Mouse (Mus musculus) adrenal gland, postnatal 4 days (tissue): ENCODE measurements at regions not wholly inside any gene's neighbourhood (a gene's known extent, or its start where the extent isn't known, plus 50 kb on each side); places are given as distances from the start of the nearest gene placed in this dataset.

Experiments
- DNase-seq, 2 experiments: peaks; one replicate each; pipeline ENCODE4 v3.0.0; 2021 to 2022; ENCODE audit warnings: low spot score in 2 of 2, mixed read lengths in 2 of 2

DNA sequence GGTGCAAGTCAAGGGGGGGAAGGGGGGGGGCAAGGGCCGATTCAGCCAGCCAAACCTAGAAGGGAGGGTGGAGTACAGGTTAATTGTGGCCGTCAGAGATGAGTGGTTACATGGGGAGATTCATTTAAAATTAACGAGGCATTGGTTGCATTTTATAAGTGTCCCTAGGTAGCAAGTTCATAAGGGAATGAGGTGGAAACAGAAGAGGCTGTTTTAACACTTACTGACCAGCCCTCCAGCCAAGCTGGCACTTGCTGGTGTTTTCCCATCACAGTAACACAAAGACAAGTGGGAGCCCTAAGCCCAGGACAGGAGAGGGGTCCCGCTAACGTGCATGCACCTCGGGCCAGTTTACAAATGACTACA lies 309.1 kb upstream of the Jarid2 start:
- no peak for DNase-seq

DNA sequence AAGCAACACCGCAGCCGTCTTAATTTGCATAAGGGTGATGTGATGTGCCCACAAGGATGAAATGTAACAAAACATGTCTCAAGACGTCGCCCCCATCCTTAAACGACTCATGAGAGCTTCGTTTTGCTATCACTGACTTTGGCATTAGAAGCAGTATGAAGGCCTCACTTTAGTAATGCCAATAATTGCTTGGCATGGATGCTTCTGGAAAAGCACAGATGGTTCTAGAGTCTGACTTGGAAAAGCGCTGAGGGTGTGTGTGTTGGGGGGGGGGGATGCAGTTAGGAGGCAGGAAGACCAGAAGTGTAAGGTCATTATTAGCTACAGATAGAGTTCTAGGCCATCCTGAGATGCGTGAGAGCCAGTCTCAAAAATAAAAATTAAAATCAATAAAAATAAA lies 308.3 kb upstream of the Jarid2 start:
- no peak for DNase-seq

DNA sequence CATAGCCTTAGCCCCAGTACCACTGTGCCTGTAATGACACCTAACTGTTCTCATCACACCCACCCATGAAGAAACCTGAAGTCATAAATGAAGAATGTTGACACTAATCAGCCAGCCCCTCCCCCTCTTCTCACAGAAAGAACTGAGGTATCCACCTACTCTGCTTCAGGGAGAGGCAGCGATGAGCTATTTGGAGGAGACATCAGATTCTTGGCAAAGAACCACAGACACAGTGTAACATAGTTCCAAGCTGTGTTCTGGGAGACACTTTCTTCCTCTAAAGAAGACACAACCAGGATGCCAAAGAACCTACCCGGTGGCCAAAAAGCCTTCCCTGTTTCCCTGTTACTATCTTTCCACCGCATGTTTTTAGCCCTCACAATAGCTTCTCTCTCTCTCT lies 307.8 kb upstream of the Jarid2 start:
- DNase-seq = no peak

DNA sequence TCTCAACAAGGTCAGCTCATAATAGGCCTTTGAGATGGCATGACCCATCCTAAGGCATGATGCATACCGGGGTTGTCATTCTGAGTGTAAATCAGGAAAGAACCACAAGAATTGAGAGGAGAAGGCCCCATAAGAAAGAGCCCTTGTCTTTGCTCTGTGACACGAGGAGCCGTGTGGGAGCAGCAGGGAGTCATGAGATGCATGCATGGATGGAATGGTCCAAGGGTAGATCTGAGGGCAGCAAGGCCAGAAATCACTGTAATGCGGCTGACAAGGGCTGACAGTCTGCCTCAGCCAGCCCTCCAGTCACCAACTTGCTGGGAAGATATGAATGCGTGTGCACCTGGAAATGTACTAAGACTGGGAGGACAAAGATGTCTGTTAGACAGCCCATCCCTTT lies 307.4 kb upstream of the Jarid2 start:
- no peak for DNase-seq

DNA sequence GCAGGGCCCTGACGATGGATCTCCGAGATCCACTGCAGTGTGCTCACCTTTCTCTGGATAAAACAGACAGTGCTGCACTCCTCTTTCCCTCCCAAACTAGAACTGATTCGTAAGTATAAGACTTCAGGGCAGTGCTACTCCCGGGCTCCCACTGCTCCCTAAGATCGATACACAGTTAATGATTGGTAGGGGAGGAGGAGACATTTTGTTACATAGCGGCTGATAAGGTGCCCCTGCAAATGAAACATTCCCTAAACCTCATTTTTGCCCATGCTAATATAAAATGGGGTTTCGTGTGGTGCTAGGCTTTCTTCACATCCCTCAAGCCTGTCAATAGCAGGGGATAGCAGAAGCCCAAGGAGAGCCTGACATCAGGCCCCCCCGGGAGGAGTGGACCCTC lies 298.8 kb upstream of the Jarid2 start:
- DNase-seq = no peak

DNA sequence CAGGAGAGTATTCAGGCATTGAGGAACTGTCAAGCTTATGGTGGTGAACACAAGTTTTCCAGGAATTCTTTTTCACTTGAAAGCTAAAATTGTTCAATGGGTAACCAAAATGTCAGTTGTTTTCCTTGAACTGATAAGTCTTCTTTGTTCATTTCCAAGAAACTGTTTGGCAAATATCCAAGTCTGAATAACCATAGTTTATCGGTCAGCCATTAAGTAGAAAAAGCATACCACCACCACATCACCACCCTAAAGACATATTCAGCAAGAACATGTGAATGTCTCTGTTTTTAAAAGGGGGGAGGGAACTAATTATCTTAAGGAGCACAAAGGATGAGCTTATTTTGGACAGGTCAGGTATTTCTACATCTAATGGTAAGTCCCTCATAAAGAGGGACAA lies 291.6 kb upstream of the Jarid2 start:
- DNase-seq = no peak

DNA sequence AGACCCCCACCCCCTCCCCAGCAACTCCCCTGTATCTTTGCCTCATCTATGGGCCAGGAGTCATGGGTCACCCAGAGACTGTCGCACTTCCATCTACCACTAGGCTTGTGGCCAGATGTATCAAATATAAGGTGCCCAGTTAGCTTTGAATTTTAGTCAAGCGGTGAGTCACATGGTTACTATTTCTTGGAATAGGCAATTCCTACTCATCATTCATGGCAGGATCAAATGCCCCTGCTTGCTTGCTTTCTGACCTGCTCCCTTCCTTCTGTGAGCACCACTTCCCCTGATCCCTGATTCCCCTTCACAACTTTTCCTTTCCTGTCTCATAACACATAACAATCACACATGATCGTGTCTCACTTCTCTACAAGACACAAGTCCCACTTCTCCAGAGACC lies 288.2 kb upstream of the Jarid2 start:
- DNase-seq = no peak

DNA sequence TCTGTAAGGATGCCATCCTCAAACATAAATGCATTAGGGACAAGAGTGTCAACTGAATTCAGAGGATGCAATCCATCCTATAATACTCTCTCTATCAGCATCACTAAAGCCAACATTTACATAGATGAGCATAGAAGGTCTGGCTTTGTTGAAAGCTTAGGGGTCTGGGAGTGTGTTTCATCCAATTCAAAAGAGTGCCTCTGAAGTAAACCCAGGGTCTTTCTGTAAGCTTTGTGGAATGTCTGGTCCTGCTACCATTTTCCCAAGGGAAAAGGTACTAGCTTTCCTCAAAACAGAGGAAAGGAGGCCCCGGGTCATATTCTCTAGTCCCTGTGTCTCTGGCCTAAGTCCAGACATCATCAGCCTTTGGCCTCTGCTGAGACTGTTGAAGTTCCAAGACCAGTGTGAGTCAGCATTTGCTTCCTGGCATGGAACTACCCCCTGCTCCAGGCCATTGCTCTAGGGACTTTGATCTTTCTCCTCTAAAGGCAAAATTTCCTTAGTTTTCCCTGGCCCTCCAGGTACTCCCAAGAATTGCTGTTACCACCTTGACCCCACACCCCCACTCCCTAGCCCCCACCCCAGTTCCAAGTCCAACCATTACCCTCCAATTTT lies 280.0 kb upstream of the Jarid2 start:
- no peak for DNase-seq

DNA sequence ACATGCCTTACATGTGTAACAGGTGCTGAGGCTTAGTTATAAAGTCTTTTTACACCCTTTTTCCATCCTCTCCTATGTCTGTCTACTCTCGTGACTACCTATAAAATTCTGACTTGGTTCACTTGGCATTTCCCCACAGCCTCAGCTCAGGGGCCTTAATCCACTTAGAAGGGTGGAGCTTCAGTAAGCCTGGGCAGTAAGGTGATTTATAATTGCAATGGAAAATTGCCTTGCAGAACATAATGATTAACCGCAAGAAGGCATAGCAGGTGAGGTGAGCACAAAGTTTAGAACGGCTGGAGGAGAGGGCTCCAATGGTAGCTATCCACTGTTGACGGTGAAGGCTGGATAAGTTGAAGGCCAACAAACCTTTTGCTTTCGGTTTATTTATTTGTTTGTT lies 278.1 kb upstream of the Jarid2 start:
- no peak for DNase-seq

DNA sequence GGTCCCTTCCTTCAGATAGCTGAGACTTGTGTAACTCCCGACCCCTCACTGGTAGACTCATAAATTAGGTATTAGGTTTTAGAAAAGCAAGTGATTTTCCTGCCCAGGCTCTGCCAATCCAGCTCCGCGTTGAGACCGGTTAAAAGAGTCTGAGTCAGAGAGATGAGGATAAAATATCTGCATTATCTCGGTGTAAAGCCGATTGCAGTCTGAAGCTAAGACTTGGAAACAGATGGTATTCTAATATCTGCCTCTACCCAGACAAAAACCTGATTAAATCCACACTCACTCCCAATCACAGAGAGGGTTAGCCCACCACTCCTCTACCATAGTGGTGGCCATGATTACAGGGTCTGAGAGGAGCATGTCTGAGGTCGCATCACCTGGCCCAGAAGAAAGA lies 276.1 kb upstream of the Jarid2 start:
- DNase-seq = no peak

DNA sequence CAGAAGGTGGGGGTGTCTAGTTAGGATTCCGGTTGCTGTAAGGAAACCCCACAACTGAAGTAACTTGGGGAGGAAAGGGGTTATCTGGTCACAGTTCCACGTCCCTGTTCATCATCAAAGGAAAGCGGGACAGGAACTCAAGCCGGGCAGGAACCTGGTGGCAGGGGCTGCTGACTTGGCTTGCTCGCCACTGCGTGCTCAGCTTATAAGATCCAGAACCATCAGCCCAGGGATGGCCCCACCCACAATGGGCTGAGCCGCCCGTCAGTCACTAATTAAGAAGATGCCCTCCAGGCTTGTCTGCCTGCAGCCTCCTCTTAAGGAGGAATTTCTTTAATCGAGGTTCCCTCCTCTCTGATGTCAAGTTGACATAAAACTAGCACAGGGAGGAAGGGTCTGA lies 275.1 kb upstream of the Jarid2 start:
- no peak for DNase-seq

DNA sequence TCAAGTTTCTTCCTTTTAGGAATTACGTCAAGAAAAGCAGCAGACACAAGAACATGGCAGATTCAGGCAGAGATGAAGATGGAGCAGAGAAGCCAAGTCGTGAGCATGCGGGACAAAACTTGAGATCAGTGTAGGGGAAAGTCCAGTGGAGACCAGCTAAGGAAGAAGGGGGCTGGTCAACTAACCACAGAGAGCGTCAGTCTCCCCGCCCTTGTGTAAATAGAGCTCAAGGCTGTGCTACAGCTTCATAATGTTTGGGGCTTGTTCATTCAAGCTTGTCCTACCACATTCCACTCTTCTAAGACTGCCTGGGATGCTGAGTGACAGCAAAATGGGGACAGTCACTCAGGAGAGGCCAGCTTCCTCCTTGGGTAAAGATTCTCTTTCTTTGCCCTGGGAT lies 274.1 kb upstream of the Jarid2 start:
- DNase-seq = no peak

DNA sequence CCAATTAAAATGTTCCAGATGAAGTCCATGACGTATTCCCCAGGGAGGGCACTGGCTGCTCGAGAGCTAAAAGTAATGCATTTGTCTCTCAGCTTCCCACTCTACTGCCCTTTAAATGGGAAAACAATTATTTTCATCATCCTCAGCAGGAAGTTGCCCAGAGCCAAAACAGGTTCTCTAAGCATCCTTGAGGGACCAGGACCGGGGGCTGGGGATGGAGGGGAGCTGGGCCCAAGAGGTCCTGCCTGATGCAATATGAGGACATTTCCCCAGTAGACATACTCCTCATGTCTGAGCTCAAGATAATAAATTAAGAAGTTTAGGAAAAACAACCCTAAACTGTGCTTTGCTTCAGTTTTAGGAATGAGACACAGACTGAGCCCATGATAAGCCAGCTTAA lies 270.5 kb upstream of the Jarid2 start:
- DNase-seq = no peak

DNA sequence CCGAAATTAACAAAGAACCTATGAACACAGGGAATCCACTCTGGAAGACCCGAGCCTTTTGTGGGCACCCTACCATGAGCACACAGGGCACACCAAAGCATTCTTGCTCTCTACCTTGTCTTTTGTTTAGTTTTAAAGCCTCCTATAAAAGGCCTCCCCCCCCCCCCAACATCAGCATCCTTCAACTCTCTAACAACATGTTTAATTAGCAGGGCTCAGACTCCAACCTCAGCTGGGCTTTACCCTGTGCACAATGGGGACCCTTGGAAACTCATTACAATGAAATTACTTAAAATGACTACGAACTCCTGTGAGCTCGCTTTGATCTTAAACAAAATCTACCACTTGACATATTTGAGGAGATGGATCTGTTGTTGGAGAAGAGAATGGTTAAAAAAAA lies 270.1 kb upstream of the Jarid2 start:
- no peak for DNase-seq

DNA sequence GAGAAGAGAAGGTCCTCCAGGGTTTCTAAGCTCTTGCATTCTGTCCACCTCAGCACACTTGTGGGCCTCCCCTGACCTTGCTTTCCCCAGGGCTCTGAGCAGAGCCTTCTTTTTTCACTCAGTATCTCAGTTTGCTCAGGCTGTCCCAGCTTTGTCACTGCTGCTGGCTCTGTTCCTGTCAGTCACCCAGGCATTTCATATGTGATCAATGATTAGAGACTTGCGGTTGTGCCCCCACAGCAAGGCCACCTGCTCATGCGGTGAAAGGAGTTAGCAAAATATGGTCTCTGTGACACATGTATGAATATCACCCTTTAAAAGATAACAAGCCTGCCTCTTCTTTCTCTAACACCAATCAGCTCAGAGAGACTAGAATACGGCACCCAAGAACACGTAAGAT lies 265.6 kb upstream of the Jarid2 start:
- DNase-seq = no peak

DNA sequence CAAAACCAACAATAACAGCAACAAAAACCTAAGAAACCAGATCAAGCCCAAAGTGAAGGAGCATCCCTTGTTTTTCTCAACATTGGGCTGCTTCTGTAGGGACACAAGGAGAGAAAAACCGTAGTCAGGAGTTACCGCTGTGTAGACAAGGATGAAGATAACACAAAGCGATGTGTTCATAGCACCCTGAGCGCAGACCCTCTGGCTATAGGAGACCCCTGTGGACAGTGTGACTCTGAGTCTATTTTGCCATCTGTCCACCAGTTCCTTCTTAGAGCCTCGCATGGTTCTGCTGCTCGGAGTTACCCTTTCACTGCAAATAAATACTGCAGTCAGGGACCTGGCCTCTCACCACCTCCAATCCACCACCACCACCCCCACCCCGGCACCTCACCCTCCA lies 263.7 kb upstream of the Jarid2 start:
- DNase-seq = no peak

DNA sequence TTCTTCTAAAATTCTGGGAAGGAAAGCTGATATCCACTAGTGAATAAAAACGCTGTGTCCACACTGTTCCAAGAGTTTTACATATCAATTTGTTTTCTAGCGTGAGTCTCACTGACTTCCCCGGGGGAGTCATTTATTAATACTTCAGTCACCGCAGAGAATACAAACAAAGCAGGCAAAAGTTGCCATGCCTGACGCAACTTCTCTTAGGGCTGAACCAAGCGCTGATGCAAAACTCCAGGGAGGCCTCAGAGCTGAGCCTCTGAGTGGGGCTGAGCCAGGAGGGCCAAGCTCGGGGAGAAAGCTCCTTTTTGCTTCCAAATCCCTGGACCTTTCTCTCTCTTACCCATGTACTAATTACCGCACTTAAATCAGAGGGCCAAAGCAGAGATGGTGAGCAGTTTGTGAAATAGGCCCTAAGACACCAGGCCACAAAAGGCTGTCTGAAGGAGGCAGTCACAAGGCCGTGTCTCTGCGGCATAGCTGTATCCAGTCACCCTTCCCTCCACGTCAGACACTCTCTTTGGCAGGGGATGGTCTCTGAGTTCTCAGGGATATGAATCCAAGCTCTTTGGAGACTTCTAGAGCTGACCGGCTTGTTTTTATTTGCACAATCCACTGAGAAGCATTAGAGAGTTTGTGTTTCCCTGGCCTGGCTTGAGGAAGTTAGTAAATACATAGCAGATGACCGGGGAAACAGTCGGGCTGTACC lies 260.2 kb upstream of the Jarid2 start:
- no peak for DNase-seq

DNA sequence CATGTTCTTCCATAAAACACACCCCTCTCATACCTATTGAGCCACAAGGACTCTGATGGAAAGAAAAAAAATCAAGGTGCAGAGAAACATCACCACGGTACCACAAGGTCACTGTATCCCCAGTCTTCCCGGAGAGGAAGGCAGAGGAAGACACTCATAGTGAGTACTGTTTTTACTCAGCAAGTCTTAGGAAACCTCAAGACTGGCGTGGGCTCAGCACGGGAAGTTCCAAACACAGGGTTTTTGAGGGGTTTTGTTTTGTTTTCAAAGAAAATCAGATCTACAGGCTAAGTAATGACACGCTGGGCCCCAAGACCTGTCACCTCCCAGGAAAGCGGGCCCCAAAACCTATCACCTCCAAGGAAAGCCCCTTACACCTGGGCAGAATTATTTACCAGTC lies 259.6 kb upstream of the Jarid2 start:
- DNase-seq = no peak

DNA sequence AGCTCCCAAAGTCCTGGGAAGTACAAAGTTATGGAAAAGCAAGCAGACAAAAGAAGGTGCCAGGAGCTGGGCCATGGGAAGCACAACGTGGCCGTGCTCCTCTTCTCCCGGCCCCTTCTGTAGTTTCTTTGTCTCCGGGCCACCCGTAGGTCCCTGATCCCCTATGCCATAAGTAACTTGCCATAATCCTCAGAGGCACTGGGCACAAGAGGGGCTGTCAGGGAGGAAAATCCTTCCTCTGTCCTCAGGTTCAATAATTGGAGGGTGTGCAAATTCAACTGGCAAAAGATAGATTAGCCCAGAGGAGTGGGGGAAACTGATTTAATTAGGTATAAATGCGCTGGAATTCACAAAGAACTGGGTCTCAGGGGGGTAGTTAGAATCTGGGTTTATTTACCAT lies 256.1 kb upstream of the Jarid2 start:
- DNase-seq = no peak

DNA sequence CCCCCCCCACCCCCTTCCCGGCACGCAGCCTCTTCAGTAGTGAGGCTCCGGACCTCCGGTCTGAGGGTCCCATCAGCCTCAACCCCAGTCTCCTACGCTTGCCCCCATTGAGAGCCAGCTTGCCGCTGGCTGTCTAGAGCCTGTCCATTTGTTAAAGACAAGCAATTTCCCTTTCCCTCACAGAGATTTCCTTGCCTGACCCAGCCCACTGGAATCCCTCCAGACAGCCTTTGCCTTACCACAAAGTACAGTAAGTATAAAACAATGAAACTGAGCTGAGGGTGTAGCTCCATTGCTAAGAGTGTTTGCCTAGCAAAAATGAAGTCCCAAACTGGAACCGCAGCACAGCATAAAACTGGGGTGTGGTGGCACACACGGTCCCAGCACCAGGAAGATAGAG lies 252.4 kb upstream of the Jarid2 start:
- no peak for DNase-seq

DNA sequence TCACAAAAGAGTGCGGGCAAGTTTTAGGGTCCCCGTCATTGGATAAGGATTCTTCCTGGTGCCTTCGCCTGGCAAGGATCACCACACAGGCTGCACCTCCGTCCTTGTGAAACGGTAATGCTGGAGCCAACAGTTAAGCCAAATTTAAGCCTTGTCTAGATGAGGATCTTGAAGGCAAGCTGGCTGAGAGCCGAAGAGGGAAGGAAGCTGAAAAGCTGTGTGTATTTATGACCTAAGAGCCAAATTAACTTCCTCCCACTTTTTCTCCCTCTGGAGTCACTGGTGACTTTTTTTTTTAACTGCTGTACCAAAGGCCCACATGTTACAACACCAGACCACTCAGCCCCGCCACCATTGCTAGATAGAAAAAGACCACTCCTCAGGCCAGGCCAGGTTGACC lies 249.1 kb upstream of the Jarid2 start:
- no peak for DNase-seq

DNA sequence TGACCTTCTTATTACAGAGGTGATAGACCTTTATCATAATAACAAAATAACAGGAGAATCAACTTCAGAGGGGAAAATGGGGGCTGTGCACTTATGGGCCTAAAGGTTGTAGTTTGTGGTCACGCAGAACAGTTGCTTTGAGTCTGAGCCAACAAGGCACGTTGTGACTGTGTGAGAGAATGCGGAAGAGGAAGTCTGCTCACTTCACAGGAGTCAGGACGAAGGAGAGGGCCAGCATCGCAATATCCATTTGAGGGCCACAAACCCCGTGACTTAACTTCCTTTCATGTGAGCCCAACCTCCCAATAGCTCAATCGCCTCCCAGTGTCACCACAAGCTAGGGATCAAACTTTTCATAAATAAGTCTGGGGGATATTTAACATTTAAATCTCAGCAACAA lies 246.6 kb upstream of the Jarid2 start:
- no peak for DNase-seq

DNA sequence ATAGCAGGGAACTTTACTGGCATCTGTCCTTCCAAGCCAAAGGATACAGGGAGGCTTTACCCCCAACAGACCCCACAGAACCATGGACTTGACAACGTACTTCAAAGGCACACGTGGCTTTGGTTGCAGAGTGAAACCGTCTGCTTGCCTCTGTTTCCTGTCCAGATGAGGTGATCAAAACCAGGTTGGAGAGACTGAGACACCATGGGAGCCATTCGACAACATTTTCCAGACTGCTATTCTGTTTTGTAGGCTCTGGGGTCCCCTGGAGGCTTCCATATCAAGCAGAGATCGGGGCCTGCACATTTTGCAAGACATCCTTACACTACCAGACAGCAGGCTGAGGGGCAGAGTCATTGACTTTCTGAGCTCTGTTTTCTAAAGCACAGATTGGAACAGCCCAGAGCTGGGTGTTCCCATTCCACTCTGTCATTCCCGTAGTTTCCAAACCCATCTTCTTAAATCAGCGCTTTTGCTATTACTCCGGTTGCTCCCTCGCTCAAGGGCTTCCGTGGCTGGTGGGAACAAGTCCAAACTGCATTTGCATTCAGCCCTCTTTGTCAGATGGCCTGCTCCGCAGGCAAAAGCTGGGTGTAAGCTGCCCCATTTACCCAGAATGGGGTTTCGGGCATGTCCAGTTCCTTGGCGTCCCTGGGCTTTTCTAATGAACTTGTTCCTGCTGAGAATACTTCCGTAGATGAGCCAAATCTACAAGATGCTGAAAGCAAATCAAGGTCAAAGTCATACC lies 244.5 kb upstream of the Jarid2 start:
- DNase-seq = no peak
